Mouse (Mus musculus): ENCODE measurements around the gene Cpeb1.

GRCm38 (mm10) chr7:81479531-81480090 is 24.3 kb upstream of the Cpeb1 start:
- TF ChIP-seq MAFK (IDR thresholded peaks at IDR 0.05; ENCODE audit: insufficient read depth, low read depth, low read length): no peak
- TF ChIP-seq CHD2 (IDR thresholded peaks at IDR 0.05; ENCODE audit: low read depth, low read length): peak; percentile 70
- TF ChIP-seq HCFC1 (IDR thresholded peaks at IDR 0.05; ENCODE audit: borderline replicate concordance, insufficient read depth, low read length): no peak
